In the genomic region with DNA sequence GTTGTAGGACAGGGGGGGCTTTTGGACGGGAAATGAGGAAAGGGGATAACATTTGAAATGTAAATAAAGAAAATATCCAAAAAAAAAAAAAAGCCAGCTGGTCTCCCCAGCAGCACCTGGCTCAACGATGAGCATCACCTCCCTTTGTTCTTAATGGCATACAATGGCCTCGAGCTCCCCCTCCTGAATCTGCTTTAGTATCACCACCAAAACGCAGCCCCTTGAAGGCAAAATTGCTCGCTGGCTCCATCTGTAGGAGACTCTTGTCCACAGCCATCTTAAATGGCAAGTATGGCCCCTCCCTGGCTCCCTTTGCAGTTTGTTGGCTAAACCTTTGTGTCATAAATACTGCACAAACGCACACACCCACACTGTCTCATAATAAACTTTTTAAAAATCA, we compare ENCODE assay signal across 10 mouse cellular contexts. TPM values are rescaled to one million over a fixed set of nuclear protein-coding genes. Genes with fewer than 3 reads are reported as not detected.
DNase-seq lines count a peak whose midpoint lies in the region; ATAC-seq and TF ChIP-seq lines count a peak whose summit lies in the region.
"Had no signal": no experiment of that assay in that cellular context is flagged by ENCODE, and none has a peak within 500 bp of the region (broad histone marks: within the 10 kb centered on the region; RNA-seq: fewer than 3 reads in every experiment).

No protein-coding gene starts in this region.

- H3K4me1 ChIP-seq in cerebellum, adult 2 months (ENCODE audit: control insufficient read depth, insufficient read depth, low read length) = no peaks in the 10 kb centered on the region
- H3K4me1 ChIP-seq in midbrain, embryonic 10.5 days = no peaks in the 10 kb centered on the region
- H3K4me1 ChIP-seq in midbrain, embryonic 16.5 days (ENCODE audit: control insufficient read depth, insufficient read depth, low read length) = no peaks in the 10 kb centered on the region
- H3K4me1 ChIP-seq: heart, embryonic 13.5 days; midbrain, embryonic 12.5 days had no signal

- H3K9me3 ChIP-seq in midbrain, embryonic 10.5 days (replicated peaks) = no peaks in the 10 kb centered on the region
- no peaks in the 10 kb centered on the region for H3K9me3 ChIP-seq in midbrain, embryonic 16.5 days (replicated peaks; ENCODE audit: control insufficient read depth, low read length, poor library complexity, severe bottlenecking)
- H3K9me3 ChIP-seq: midbrain, embryonic 12.5 days had no signal

- no peaks in the 10 kb centered on the region for H3K27me3 ChIP-seq in cerebellum, adult 2 months (ENCODE audit: control insufficient read depth, insufficient read depth, low read length)
- H3K27me3 ChIP-seq in midbrain, embryonic 10.5 days (ENCODE audit: low read depth, poor library complexity, severe bottlenecking) = no peaks in the 10 kb centered on the region
- no peaks in the 10 kb centered on the region for H3K27me3 ChIP-seq in midbrain, embryonic 16.5 days (ENCODE audit: control insufficient read depth, insufficient read depth, low read depth, low read length)
- H3K27me3 ChIP-seq: heart, embryonic 13.5 days; midbrain, embryonic 12.5 days had no signal

- TF ChIP-seq CTCF in cerebellum, adult 2 months (IDR thresholded peaks at IDR 0.05; ENCODE audit: borderline replicate concordance, insufficient read depth, low read depth, low read length) = no peak

- no peak overlapping the region for H3K4me3 ChIP-seq in cerebellum, adult 2 months (replicated peaks; ENCODE audit: insufficient read depth, low read depth, low read length)
- H3K4me3 ChIP-seq in midbrain, embryonic 10.5 days = no peak overlapping the region
- no peak overlapping the region for H3K4me3 ChIP-seq in midbrain, embryonic 16.5 days (ENCODE audit: low read depth, low read length)
- H3K4me3 ChIP-seq: heart, embryonic 13.5 days; midbrain, embryonic 12.5 days had no signal

- no peaks in the 10 kb centered on the region for H3K36me3 ChIP-seq in midbrain, embryonic 10.5 days
- no peaks in the 10 kb centered on the region for H3K36me3 ChIP-seq in midbrain, embryonic 16.5 days (ENCODE audit: control insufficient read depth, insufficient read depth, low read length)
- H3K36me3 ChIP-seq: heart, embryonic 13.5 days; midbrain, embryonic 12.5 days had no signal

- WGBS in cerebellum, adult 2 months = 10% methylated on average over 6 of the region's 6 CpGs
- WGBS in midbrain, embryonic 10.5 days = 18% methylated on average over 6 of the region's 6 CpGs
- WGBS in midbrain, embryonic 16.5 days = 14% methylated on average over 6 of the region's 6 CpGs

- no peak overlapping the region for H3K27ac ChIP-seq in cerebellum, adult 2 months (ENCODE audit: insufficient read depth, low read length)
- H3K27ac ChIP-seq in midbrain, embryonic 10.5 days (replicated peaks) = no peak overlapping the region
- H3K27ac ChIP-seq in midbrain, embryonic 16.5 days (ENCODE audit: low read length) = no peak overlapping the region
- H3K27ac ChIP-seq: heart, embryonic 13.5 days; midbrain, embryonic 12.5 days had no signal

- peak; percentile 85 for DNase-seq in cerebellum, postnatal 10 days
- DNase-seq in cerebellum, adult 2 months = no peak
- peak; percentile 37 for DNase-seq in midbrain, embryonic 10.5 days (ENCODE audit: low spot score)
- DNase-seq in lung, postnatal 36 days = peak; percentile 33
- DNase-seq in telencephalon, adult 2 months (ENCODE audit: low read depth, low spot score) = peak; percentile 13
- no peak for DNase-seq in ovary, adult 18-20 months (ENCODE audit: low spot score)

- no peak for TF ChIP-seq POLR2A in cerebellum, adult 2 months (IDR thresholded peaks at IDR 0.05; ENCODE audit: borderline replicate concordance, insufficient read depth, low read length)

- H3K9ac ChIP-seq in midbrain, embryonic 16.5 days (ENCODE audit: low read depth, low read length) = no peak overlapping the region
- H3K9ac ChIP-seq: heart, embryonic 13.5 days; midbrain, embryonic 12.5 days had no signal

- ATAC-seq in midbrain, embryonic 16.5 days = no peak
- peak; percentile 96 for ATAC-seq in granulocyte monocyte progenitor cell, adult 5-6 weeks (replicated peaks; ENCODE audit: poor library complexity, severe bottlenecking)

- no peak overlapping the region for H3K4me2 ChIP-seq in midbrain, embryonic 16.5 days (ENCODE audit: low read length)
- H3K4me2 ChIP-seq: heart, embryonic 13.5 days; midbrain, embryonic 12.5 days had no signal

RNA-seq across cellular contexts. Expression of gene Cd48, which starts 17.2 kb away (rescaled TPM):
- polyA plus RNA-seq in cerebellum, adult 2 months (2012; rRNA removed) = 0.55 and 0.69 TPM in 2 replicates
- polyA plus RNA-seq in midbrain, embryonic 10.5 days (2016; fragmentation: Nextera tagmentation; extraction: Ambion mirVana) = 0.32 and 0.60 TPM in 2 replicates
- polyA plus RNA-seq in midbrain, embryonic 16.5 days (2015; fragmentation: Nextera tagmentation; extraction: Ambion mirVana) = 0.57 and 1.0 TPM in 2 replicates
- 167 and 179 TPM in 2 replicates for total RNA-seq in granulocyte monocyte progenitor cell, adult 5-6 weeks (2014; fragmentation: Nextera tagmentation)
- total RNA-seq in granulocyte monocyte progenitor cell, adult 5-6 weeks (2017) = 138 and 170 TPM in 2 replicates

RNA-seq across cellular contexts. Expression of gene Slamf7, which starts 46.1 kb away (rescaled TPM):
- 0.03 and 0.08 TPM in 2 replicates for polyA plus RNA-seq in cerebellum, adult 2 months (2012; rRNA removed)
- polyA plus RNA-seq in midbrain, embryonic 10.5 days (2016; fragmentation: Nextera tagmentation; extraction: Ambion mirVana) = not detected in 2 replicates
- not detected in 2 replicates for polyA plus RNA-seq in midbrain, embryonic 16.5 days (2015; fragmentation: Nextera tagmentation; extraction: Ambion mirVana)
- total RNA-seq in granulocyte monocyte progenitor cell, adult 5-6 weeks (2014; fragmentation: Nextera tagmentation) = 0.64 TPM in 1 of 2 replicates, not detected in the other
- 0.69 TPM in 1 of 2 replicates, not detected in the other for total RNA-seq in granulocyte monocyte progenitor cell, adult 5-6 weeks (2017)
- polyA plus RNA-seq: heart, embryonic 13.5 days; midbrain, embryonic 12.5 days had no signal

Comparison
In these comparisons a context has a peak if more than half of its experiments do, and no peak if none do; other contexts are left out.
1. DNase-seq: peak in cerebellum, postnatal 10 days (2 of 2), midbrain, embryonic 10.5 days (single experiment), lung, postnatal 36 days (single experiment) and telencephalon, adult 2 months (single experiment); none in cerebellum, adult 2 months (0 of 2) and ovary, adult 18-20 months (single experiment).